Mouse (Mus musculus) cerebellum, postnatal 14 days (tissue): Measurements from ENCODE around the gene Wbp2.

ENCODE experiments used
- DNase-seq, 2 experiments: peaks; one replicate each; pipeline ENCODE4 v3.0.0; 2021; ENCODE audit warnings: mixed read lengths in 2 of 2

Wbp2 gene

DNA sequence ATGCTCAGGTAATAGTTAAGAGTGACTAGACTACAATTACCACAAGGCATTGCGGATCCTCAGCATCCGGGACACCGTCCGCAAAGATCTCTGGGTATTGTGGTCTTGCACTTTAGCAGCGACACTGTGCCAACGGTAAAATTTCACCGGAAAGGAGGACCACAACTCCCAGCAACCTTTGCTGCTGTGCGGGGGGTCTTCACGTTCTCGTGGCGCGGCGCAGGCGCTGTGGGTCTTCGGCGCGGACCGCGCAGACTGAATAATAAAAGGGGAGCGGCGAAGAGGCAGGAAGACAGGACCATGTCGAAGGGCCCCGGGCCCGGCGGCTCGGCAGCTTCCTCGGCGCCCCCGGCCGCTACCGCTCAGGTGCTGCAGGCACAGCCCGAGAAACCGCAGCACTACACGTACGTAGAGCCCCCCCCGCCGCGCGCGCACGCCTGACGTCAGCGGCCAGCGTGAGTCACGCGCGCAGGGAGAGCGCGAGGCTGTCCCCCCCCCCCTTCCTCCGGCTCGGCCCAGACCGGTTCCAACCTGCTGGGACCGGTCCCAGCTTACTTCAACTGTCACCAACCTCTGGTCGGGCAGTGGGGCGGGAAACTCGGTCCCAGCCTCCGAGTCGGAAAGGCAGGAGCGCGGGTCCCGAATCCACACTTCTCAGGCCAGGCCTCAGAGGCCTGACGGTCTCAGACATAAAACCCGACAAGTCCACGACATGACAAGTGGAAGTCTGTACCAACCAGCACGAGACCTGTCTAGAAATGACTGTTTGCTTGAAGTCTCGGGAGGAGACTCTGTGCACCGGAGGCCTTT is 56.5 kb downstream of the Wbp2 start, which contains the start of gene Unk:
Unk (plus strand) TSS at position 235 of the 810 bp plus-strand sequence.
- DNase-seq = peak; percentile 99

DNA sequence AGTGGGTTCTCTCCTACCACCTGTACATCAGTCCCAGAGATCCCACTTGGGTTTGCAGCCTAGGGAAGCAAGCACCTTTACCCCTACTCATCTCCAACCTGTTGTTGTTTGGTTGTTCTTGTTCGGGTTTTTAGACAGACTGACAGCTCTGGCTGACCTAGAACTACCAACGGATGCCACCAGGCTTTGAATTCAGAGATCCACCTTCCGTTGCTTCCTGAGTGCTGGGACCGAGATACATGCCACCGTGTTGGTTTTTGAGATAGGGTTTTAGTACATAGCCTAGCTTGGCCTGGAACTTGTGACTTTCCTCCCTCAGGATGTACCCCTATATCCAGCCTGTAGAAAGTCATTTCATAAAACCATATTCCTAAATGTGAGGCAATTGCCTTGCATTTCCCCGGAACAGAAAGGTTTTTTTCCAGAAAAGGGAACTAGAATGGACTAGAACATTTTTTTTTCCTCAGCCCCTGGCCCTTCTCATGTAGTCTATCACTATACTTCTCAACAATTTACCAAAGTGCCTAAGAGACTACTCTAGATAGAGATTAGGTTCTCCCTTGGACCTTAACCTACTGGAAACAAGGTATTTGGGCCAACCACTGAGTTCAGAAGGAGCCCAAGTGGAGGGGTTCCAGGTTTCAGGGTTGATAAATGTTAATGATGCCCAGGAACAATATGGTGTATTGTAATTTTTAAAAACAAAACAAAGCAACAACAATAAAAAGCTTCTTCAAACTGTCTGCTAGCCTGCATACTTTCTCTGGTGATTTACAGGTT is 57.5 kb downstream of the Wbp2 start:
- no peak for DNase-seq
